Mouse (Mus musculus) lung, postnatal 0 days (tissue): ENCODE measurements around the gene Celf2. TPM values are rescaled to one million over a fixed set of nuclear protein-coding genes. Genes with fewer than 3 reads are reported as not detected.
A peak's percentile ranks its signal among the peaks of the same experiment; 100 is the strongest.

Source experiments
- ATAC-seq: fragments of 200-750 bp; cut with Nextera tagmentation; 2 replicates; pipeline ENCODE4 v1.8.0; 2017; ENCODE audit warnings: moderate library complexity
- DNase-seq: peaks from one replicate; pipeline ENCODE4 v3.0.0-alpha.2; 2016; ENCODE audit warnings: low spot score
- H3K27ac ChIP-seq: fragments of 300-500 bp; sonication (generic); 2 replicates; pipeline ENCODE4 v1.5.1; 2014; ENCODE audit warnings: antibody characterized with exemption, mild to moderate bottlenecking, low read length, mixed read lengths
- H3K27me3 ChIP-seq: fragments of 300-500 bp; sonication (generic); replicated peaks from 2 replicates; pipeline ENCODE4 v1.6.1; 2014; ENCODE audit warnings: low read length, mixed read lengths; ENCODE audit not compliant: insufficient read depth
- H3K36me3 ChIP-seq: fragments of 300-500 bp; sonication (generic); 2 replicates; pipeline ENCODE4 v1.6.1; 2014; ENCODE audit warnings: low read length, mixed read lengths; ENCODE audit not compliant: insufficient read depth
- H3K4me1 ChIP-seq: fragments of 300-500 bp; sonication (generic); 2 replicates; pipeline ENCODE4 v1.6.1; 2014; ENCODE audit warnings: antibody characterized with exemption, low read depth, low read length, mixed read lengths; ENCODE audit not compliant: insufficient read depth
- H3K4me2 ChIP-seq: fragments of 300-500 bp; sonication (generic); replicated peaks from 2 replicates; pipeline ENCODE4 v1.6.1; 2014; ENCODE audit warnings: low read depth, mild to moderate bottlenecking, low read length, moderate library complexity, mixed read lengths
- H3K4me3 ChIP-seq: fragments of 300-500 bp; sonication (generic); 2 replicates; pipeline ENCODE4 v1.5.1; 2014; ENCODE audit warnings: low read depth, low read length
- H3K9ac ChIP-seq: fragments of 300-500 bp; sonication (generic); replicated peaks from 2 replicates; pipeline ENCODE4 v1.6.1; 2014; ENCODE audit warnings: low read depth, mild to moderate bottlenecking
- H3K9me3 ChIP-seq: fragments of 300-500 bp; sonication (generic); 2 replicates; pipeline ENCODE4 v1.6.1; 2016; ENCODE audit warnings: low read length, mixed read lengths
- CTCF ChIP-seq: IDR thresholded peaks from 2 replicates; pipeline ENCODE4 v1.5.1; 2016; ENCODE audit warnings: antibody characterized with exemption, mild to moderate bottlenecking
- EP300 ChIP-seq: IDR thresholded peaks from 2 replicates; pipeline ENCODE4 v1.6.1; 2016; ENCODE audit warnings: antibody characterized with exemption, mild to moderate bottlenecking, control low read depth
- WGBS: fragments of 180-500 bp; shearing (Covaris S2); extraction: QIAGEN DNeasy Blood & Tissue Kit; methylation state at CpG from one replicate; pipeline ENCODE4 v1.1.7; 2014; 5-methylcytosine and 5-hydroxymethylcytosine counted together
- polyA plus RNA-seq: library from polyadenylated mRNA; unstranded; fragments of >200 nt; fragmentation: Nextera tagmentation; extraction: Ambion mirVana; gene quantifications from 2 replicates; pipeline ENCODE4 v1.2.1, GENCODE M21; 2015

Celf2 gene
- polyA plus RNA-seq, 1 experiment from 2014 or later: 49.6 TPM

- 49% methylated on average over 7 of the region's 7 CpGs for WGBS
- DNase-seq: peak; percentile 74
- no peak for TF ChIP-seq CTCF
- peak; percentile 37; the same call in 1 of the 2 replicates for TF ChIP-seq EP300
- no peaks in the 10 kb centered on the region for H3K9me3 ChIP-seq
- H3K27me3 ChIP-seq: no peaks in the 10 kb centered on the region
- ATAC-seq: peak; percentile 77
- no peak overlapping the region for H3K4me3 ChIP-seq
- H3K4me1 ChIP-seq: no peaks in the 10 kb centered on the region
- peak overlapping the region; percentile 10; the same call in 1 of the 2 replicates for H3K27ac ChIP-seq
- H3K36me3 ChIP-seq: no peaks in the 10 kb centered on the region
- no peak overlapping the region for H3K4me2 ChIP-seq
- H3K9ac ChIP-seq: no peak overlapping the region
These were observed 599.4 kb downstream of the Celf2 start for GRCm38 (mm10) chr2:6909921-6910320.

- ATAC-seq: no peak; the same call in 1 of the 2 replicates
- no peak overlapping the region for H3K9ac ChIP-seq
These were observed 605.0 kb downstream of the Celf2 start for GRCm38 (mm10) chr2:6904411-6904810.

GRCm38 (mm10) chr2:6903251-6903763 lies 606.1 kb downstream of the Celf2 start:
- TF ChIP-seq EP300: no peak
- no peak for TF ChIP-seq CTCF
- H3K9me3 ChIP-seq: no peaks in the 10 kb centered on the region
- H3K4me2 ChIP-seq: no peak overlapping the region
- H3K27ac ChIP-seq: no peak overlapping the region
- ATAC-seq (no peak), DNase-seq (no peak)
- no peaks in the 10 kb centered on the region for H3K4me1 ChIP-seq
- 80% methylated on average over 4 of the region's 4 CpGs for WGBS
- no peak overlapping the region for H3K9ac ChIP-seq
- no peaks in the 10 kb centered on the region for H3K36me3 ChIP-seq
- no peaks in the 10 kb centered on the region for H3K27me3 ChIP-seq
- H3K4me3 ChIP-seq: no peak overlapping the region

More at GRCm38 (mm10) chr2:6904411-6904810, 605.0 kb downstream of the Celf2 start:
- Histone ChIP-seq H3K36me3 (no peaks in the 10 kb centered on the region), H3K9me3 (no peaks in the 10 kb centered on the region), H3K4me1 (no peaks in the 10 kb centered on the region), H3K4me3 (no peak overlapping the region), H3K4me2 (no peak overlapping the region), H3K27me3 (no peaks in the 10 kb centered on the region), H3K27ac (no peak overlapping the region)
- TF ChIP-seq EP300: peak; percentile 34; the same call in 1 of the 2 replicates
- TF ChIP-seq CTCF: no peak
- 68% methylated on average over 3 of the region's 3 CpGs for WGBS
- no peak for DNase-seq

- H3K27ac ChIP-seq: no peak overlapping the region
- 92% methylated on average over 1 of the region's 1 CpGs for WGBS
- no peaks in the 10 kb centered on the region for H3K9me3 ChIP-seq
- DNase-seq: no peak
- TF ChIP-seq EP300 (no peak), CTCF (no peak)
- no peak overlapping the region for H3K4me3 ChIP-seq
- no peaks in the 10 kb centered on the region for H3K4me1 ChIP-seq
- H3K9ac ChIP-seq: no peak overlapping the region
- H3K4me2 ChIP-seq: no peak overlapping the region
- H3K27me3 ChIP-seq: no peaks in the 10 kb centered on the region
- ATAC-seq: no peak
- no peaks in the 10 kb centered on the region for H3K36me3 ChIP-seq
These were observed 612.5 kb downstream of the Celf2 start for GRCm38 (mm10) chr2:6896896-6897295.

GRCm38 (mm10) chr2:6893597-6893996 lies 615.8 kb downstream of the Celf2 start:
- Histone ChIP-seq H3K4me2 (no peak overlapping the region), H3K9ac (no peak overlapping the region), H3K4me3 (no peak overlapping the region), H3K27ac (no peak overlapping the region), H3K36me3 (no peaks in the 10 kb centered on the region), H3K27me3 (no peaks in the 10 kb centered on the region), H3K9me3 (no peaks in the 10 kb centered on the region), H3K4me1 (no peaks in the 10 kb centered on the region)
- TF ChIP-seq CTCF (no peak), EP300 (no peak)
- DNase-seq: no peak
- no peak for ATAC-seq
- WGBS: 44% methylated on average over 2 of the region's 2 CpGs

GRCm38 (mm10) chr2:6893095-6893494 lies 616.3 kb downstream of the Celf2 start:
- Histone ChIP-seq H3K9ac (no peak overlapping the region), H3K4me3 (no peak overlapping the region), H3K9me3 (no peaks in the 10 kb centered on the region), H3K4me2 (no peak overlapping the region), H3K27ac (no peak overlapping the region), H3K36me3 (no peaks in the 10 kb centered on the region), H3K27me3 (no peaks in the 10 kb centered on the region), H3K4me1 (no peaks in the 10 kb centered on the region)
- 52% methylated on average over 3 of the region's 3 CpGs for WGBS
- DNase-seq (no peak), ATAC-seq (no peak)
- TF ChIP-seq EP300 (no peak), CTCF (no peak)
